Mouse (Mus musculus) kidney, embryonic 15.5 days (tissue): Measurements from ENCODE around the gene Gm11983. TPM values are rescaled to one million over a fixed set of nuclear protein-coding genes. Genes with fewer than 3 reads are reported as not detected.

Source experiments
- polyA plus RNA-seq: library from polyadenylated mRNA; unstranded; fragments of >200 nt; fragmentation: Nextera tagmentation; extraction: Ambion mirVana; gene quantifications from 2 replicates; pipeline ENCODE4 v1.2.1, GENCODE M21; 2015

Gm11983 gene
- polyA plus RNA-seq, 1 experiment from 2014 or later: not detected

Other genes starting within 250 kb of the Gm11983 start
- 2.0 and 3.7 TPM in 2 replicates for gene Nacad, start 231.6 kb downstream of the Gm11983 start, polyA plus RNA-seq
- gene Tbrg4, start 211.6 kb downstream of the Gm11983 start, polyA plus RNA-seq: 43.0 and 46.4 TPM in 2 replicates
- not detected in 2 replicates for gene Wap, start 199.0 kb downstream of the Gm11983 start, polyA plus RNA-seq
- gene Ramp3, start 179.1 kb downstream of the Gm11983 start, polyA plus RNA-seq: 10.8 and 11.7 TPM in 2 replicates
- 1.4 and 1.5 TPM in 2 replicates for gene Adcy1, start 225.8 kb upstream of the Gm11983 start, polyA plus RNA-seq